Mouse (Mus musculus): ENCODE results near the gene Igsf9.

The Igsf9 gene

DNA sequence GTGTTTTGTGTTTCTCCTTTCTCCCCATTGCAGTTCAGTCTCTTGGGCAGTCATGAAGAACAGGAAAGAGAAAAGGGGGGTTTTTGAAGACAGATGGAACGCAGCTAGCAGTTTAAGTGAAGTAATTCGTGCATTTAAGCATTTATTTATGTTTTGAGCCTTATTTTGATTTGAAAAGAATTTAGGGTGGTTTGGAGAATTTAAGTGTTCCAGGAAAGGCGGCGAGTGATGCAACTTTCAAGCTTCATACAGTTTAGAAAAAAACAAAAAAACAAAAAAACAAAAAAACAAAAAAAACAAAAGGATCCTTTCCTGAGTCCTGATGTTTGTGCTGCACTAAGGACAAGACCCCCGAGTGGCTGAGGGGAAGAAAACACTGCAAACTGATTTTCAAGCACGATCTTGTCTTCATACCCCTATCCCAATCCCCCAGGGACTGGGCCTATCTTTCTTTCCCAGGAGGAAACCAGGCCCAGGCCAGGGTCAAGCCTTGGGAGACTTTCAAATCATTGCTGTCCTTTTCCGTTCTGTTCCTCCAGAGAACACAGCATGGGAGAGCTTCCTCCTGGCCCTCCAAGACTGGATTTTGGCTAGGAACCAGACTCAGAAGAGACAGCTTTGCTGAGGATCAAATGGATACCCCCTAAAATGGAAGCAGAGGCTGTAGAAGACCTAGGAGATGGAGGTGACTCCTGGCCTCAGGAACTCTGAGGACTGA is 33.1 kb downstream of the Igsf9 start:
- DNase-seq (ENCODE audit: inconsistent age in 2 of 2, low spot score in 1 of 2) = peak in 1 of 2 experiments; percentile 62

GRCm38 (mm10) chr1:172515396-172515795 is 33.8 kb downstream of the Igsf9 start:
- DNase-seq (ENCODE audit: inconsistent age in 2 of 2, low spot score in 1 of 2) = no peak

DNA sequence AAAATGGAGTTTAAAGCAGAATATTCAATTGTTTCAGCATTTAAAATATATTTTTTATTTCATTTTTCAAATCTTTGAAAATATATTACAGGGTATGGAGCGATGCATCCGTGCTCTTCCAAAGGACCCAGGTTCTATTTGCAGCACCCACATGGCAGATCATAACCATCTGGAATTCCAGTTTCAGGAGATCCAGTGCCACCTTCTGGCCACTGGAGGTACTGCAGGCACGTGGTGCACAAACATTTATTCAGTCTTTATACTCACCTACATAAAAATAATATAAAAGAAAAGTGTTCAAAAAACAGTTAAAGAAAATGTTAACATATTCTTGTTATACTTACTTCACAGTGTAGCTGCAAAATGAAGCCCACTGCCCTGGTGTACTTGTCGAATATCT is 36.4 kb downstream of the Igsf9 start:
- no peak for DNase-seq (ENCODE audit: inconsistent age in 2 of 2, low spot score in 1 of 2)

DNA sequence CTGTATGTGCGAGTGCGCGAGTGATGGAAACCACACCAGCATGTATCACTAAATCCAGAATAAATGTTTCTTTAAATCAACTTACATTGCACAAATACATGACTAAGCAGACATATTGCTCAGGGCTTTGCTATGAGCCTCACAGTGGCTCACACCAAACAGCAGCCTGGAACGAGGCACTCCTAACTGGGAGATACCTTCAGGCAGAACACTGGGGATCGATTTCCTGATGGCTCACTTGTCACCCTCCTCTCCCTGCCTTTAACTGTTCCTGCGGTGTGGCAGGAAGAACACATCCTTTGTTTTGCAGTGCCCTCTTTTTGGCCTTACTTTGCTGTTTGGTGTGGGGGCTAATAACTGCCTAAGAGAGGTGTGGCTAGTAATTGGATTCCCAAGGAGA is 38.1 kb downstream of the Igsf9 start:
- no peak for DNase-seq (ENCODE audit: inconsistent age in 2 of 2, low spot score in 1 of 2)

DNA sequence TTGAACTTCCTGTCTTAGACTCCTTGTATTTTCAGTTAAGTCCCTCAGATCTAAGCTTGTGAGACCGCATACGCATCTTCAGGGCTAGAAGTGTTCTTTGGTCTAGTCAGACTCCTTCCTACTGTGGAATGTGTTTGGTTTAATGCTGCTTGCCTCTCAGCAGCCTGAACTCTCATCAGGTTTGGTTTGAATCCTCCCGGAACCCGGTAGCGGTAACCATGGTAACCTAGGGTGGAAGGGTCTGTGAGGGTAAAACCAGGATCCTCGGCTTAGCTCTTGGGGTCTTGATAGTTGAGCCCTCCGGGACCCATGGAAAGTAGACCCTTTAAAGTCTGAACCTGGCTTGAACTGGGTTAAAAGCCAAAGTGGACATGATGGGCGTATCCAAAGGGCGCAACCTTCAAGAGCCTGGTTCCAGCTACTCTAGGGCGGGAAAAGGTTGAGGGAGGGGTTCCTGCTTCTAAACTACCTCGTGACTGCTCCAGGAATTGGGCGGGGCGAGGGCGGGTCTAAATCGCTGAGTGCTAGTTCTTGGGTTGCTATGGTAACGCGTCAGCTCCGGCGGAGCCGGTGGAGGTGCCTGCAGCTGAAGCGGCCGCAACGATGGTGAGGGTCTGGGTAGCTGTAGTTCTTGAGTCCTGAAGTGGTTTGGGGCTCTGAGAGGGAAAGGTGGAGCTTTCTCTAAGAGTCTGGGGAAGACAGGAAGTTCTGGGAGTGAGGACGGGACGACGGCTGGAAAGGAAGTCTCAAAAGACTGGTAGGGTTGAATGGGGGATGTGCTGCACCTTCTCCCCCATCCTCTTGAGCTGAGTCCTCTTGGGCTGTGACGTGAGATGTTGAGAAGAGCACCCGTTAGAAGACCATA is 39.2 kb downstream of the Igsf9 start, which contains the start of gene Cfap45:
Gene Cfap45, plus strand, starts transcription at position 226 of the 865 bp plus-strand sequence.
- DNase-seq (ENCODE audit: inconsistent age in 2 of 2, low spot score in 1 of 2) = peak; percentile 76 to 94

DNA sequence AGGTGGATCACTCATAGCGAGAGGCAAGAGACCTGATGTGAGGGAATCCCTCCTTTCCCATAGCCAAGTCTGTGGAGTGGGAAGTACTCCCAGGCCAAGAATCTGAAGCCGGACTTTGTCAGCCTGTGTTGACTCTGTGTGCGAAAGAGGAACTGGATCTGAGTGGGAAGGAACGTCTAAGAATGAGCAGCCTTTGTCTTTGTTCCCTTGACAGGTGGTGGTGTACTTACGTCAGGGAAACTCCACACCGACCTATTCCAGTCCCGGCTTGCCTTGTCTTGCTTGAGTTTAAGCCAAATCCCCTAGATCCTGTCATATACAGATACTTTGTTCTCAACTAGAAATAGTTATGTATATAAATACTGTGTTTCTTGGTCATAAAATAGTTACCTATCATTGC is 40.9 kb downstream of the Igsf9 start:
- no peak for DNase-seq (ENCODE audit: inconsistent age in 2 of 2, low spot score in 1 of 2)

GRCm38 (mm10) chr1:172523699-172524101 is 42.1 kb downstream of the Igsf9 start:
- DNase-seq (ENCODE audit: inconsistent age in 2 of 2, low spot score in 1 of 2) = no peak

- peak; percentile 49 to 74 for DNase-seq (ENCODE audit: inconsistent age in 2 of 2, low spot score in 1 of 2)
Measured at GRCm38 (mm10) chr1:172525027-172525764, 43.6 kb downstream of the Igsf9 start.

- no peak for DNase-seq (ENCODE audit: inconsistent age in 2 of 2, low spot score in 1 of 2)
Measured at GRCm38 (mm10) chr1:172525971-172526370, 44.4 kb downstream of the Igsf9 start.

- peak; percentile 38 to 71 for DNase-seq (ENCODE audit: inconsistent age in 2 of 2, low spot score in 1 of 2)
Measured at GRCm38 (mm10) chr1:172526380-172527081, 44.9 kb downstream of the Igsf9 start.

DNA sequence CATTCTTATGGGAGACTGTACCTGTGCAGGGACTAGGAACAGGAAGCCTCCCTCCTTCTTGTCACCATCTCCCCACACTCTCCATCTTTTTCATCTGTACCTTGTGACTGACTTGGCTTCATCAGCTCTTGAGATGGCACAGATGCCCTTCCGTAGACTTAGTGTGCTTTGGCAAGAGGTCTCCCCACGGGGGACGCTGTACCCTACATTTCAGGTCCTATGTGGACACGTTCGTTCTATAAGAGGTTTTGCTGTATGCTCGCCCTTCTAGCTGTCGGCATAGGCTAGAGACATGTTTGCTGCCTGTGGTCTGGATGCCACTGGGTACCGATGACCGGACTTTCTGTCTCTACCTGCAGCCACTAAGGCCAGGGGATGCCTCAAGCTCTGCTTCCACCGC is 45.8 kb downstream of the Igsf9 start:
- no peak for DNase-seq (ENCODE audit: inconsistent age in 2 of 2, low spot score in 1 of 2)

GRCm38 (mm10) chr1:172528701-172529100 is 47.1 kb downstream of the Igsf9 start:
- DNase-seq (ENCODE audit: inconsistent age in 2 of 2, low spot score in 1 of 2) = peak; percentile 88 to 97

DNA sequence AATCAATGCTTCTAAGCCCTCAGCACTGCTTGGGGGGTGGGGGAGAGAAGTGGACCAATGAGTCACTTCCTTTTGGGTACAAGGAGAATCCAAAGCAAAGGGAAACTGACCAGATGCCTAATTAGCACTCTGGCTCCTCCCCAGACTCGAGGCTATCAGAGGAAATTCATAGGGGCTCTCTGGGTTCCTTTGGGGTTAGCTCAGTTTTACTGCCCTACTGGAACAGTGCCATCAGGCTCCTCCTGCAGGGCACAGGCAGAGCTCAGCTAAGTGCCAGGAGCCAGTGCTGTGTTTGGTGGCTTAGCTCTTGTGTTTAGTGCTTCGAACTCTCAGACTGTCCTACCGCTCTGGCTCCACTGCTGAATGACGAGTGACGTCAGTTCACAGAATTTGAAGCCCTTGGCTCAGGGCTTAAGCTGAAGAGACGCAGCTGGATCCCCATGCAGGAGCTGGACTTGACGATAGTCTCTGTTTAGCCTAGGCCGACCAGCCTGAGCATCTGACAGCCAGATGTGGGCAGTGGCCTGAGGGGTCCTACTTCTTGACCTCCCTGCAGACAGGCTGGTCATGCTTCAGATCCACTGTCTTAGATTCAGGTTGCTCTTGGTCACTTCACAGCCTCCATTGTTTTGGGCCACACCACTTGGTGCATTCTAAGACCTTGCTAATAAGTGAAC is 49.1 kb downstream of the Igsf9 start:
- DNase-seq (ENCODE audit: inconsistent age in 2 of 2, low spot score in 1 of 2) = no peak

GRCm38 (mm10) chr1:172532551-172532950 is 51.0 kb downstream of the Igsf9 start:
- DNase-seq (ENCODE audit: inconsistent age in 2 of 2, low spot score in 1 of 2) = peak; percentile 25 to 71

DNA sequence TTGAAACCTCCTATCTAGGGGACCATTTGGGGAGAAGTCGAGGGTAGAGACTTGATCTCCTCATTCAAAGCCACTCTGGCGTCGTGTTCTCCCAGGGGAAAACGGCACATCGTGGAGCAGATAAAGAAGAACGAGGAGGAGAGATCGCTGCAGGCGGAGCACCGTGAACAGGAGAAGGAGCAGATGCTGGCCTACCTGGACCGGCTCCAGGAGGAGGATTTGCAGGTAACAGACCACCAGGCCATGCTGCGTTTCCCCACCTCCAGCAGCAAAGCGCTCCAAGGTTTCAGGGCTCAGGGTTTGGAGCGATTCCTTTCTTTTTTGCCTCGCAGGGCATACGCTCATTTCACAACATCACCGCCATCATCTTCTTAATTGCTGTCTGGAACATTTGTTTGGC is 53.5 kb downstream of the Igsf9 start:
- DNase-seq (ENCODE audit: inconsistent age in 2 of 2, low spot score in 1 of 2) = no peak

DNA sequence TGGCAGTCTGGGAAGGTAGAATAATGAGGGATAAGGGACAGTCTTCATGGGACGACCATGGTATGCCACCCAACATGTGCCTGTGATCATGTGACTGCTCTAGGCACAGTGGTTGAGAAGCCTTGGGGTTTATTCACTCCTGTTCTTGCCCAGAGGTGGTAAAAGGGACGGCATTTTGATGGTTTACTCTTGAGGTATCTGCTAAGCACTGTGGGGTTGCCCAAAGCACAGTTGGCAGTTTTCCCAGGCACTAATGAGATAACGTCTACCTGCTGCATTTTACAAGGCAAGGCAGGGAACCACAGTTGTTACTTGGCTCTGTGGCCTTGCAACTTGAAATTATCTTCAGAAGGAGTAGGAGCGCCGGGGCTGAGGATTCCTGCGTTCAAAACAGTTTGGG is 58.2 kb downstream of the Igsf9 start:
- DNase-seq (ENCODE audit: inconsistent age in 2 of 2, low spot score in 1 of 2) = no peak

DNA sequence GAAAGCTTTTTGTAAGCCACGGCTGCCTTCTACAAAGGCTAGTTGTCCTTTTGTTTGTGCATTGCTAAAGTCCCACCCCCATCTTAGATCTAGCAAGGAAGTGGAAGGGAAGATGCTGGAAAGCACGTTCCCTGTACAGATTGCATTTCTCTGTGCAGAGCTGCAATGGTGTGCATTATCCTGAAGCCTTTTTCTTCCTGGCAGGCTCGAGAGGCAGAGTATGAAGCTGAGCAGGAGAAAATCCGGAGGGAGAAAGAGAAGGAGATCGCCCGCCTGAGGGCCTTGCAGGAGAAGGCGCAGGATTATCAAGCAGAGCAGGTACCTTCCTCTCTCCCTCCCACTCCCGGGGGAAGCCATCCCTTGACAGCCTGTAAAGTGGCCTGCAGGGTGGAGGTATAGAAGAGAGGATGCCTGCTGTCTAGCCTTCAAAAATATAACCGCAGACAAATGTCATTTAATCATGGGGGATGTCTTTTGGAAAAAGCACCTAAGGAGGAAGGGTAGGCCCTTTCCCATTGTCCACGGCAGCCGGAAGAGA is 58.8 kb downstream of the Igsf9 start:
- no peak for DNase-seq (ENCODE audit: inconsistent age in 2 of 2, low spot score in 1 of 2)

DNA sequence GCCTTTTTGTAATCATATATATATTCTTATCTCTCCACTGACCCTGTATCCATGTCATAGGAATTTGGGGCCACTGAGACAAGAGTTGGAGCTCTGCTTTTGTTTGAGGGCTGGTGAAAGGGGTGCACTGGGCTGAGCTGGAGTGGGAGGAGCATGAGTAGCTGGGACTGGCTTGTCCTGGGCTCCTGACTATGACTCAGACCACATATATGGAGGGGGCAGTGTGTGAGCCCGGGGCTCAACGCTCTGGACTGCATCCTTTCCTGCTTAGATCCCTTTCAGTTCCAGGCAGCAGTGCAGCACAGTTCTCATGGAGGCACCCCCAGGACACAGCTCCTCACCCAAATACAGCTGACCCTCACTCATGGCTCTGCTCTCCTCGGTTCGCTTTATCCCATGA is 64.5 kb downstream of the Igsf9 start:
- DNase-seq (ENCODE audit: inconsistent age in 2 of 2, low spot score in 1 of 2) = no peak

All from adrenal gland, adult (tissue).